Mouse (Mus musculus): ENCODE data around the gene Nudt17. TPM values are rescaled to one million over a fixed set of nuclear protein-coding genes. Genes with fewer than 3 reads are reported as not detected.

Nudt17 gene
- polyA plus RNA-seq, 1 experiment from 2014 or later: 14.3 TPM

GRCm38 (mm10) chr3:96662731-96663316, 45.5 kb downstream of the Nudt17 start:
- DNase-seq (ENCODE audit: low spot score) (no peak), ATAC-seq (ENCODE audit: insufficient read depth, low FRiP score, low TSS enrichment) (no peak)
- Histone ChIP-seq H3K9ac (ENCODE audit: low read length) (no peak overlapping the region), H3K27me3 (ENCODE audit: control insufficient read depth, insufficient read depth, low read length) (no peaks in the 10 kb centered on the region), H3K36me3 (ENCODE audit: control insufficient read depth, insufficient read depth, low read length) (no peaks in the 10 kb centered on the region), H3K4me2 (ENCODE audit: low read depth) (peak overlapping the region; percentile 45), H3K9me3 (ENCODE audit: control insufficient read depth, low read length) (no peaks in the 10 kb centered on the region), H3K27ac (ENCODE audit: low read depth, low read length) (no peak overlapping the region), H3K4me1 (ENCODE audit: control insufficient read depth, insufficient read depth, low read length) (no peaks in the 10 kb centered on the region), H3K4me3 (ENCODE audit: low read depth, low read length) (no peak overlapping the region)
- 49% methylated on average over 8 of the region's 8 CpGs for WGBS

DNA sequence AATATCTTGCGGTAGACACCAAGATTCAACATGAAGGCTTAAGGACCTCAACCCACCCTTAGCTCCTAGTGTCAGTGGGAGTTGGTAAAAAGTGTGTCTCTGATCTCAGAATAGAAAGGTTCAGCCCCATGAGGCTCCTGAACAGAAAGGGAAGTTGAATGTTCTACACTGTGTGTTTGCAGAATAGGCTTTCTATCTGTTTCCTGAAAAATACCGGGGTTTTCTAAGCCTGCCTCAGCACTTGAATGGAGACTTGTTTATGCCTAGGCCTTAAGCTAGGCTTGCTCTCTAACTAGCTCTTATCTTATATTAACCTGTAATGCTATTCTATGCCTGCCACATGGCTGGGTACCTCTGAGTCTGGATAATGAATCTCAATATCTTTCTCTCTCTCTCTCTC, 47.5 kb downstream of the Nudt17 start:
- 96% methylated on average over 2 of the region's 2 CpGs for WGBS
- DNase-seq (ENCODE audit: low spot score) (no peak), ATAC-seq (ENCODE audit: insufficient read depth, low FRiP score, low TSS enrichment) (no peak)
- Histone ChIP-seq H3K4me2 (ENCODE audit: low read depth) (no peak overlapping the region), H3K36me3 (ENCODE audit: control insufficient read depth, insufficient read depth, low read length) (no peaks in the 10 kb centered on the region), H3K27ac (ENCODE audit: low read depth, low read length) (no peak overlapping the region), H3K4me3 (ENCODE audit: low read depth, low read length) (no peak overlapping the region), H3K9me3 (ENCODE audit: control insufficient read depth, low read length) (no peaks in the 10 kb centered on the region), H3K27me3 (ENCODE audit: control insufficient read depth, insufficient read depth, low read length) (no peaks in the 10 kb centered on the region), H3K9ac (ENCODE audit: low read length) (no peak overlapping the region), H3K4me1 (ENCODE audit: control insufficient read depth, insufficient read depth, low read length) (no peaks in the 10 kb centered on the region)

Other genes starting within 250 kb of the Nudt17 start
- 3.1 and 3.6 TPM in 2 replicates for gene Hfe2, start 183.4 kb downstream of the Nudt17 start, polyA plus RNA-seq (2014; fragmentation: Nextera tagmentation; extraction: Ambion mirVana)
- 50.4 and 62.7 TPM in 2 replicates for gene Txnip, start 150.6 kb downstream of the Nudt17 start, polyA plus RNA-seq (2014; fragmentation: Nextera tagmentation; extraction: Ambion mirVana)
- gene Gm16253, start 131.6 kb downstream of the Nudt17 start, polyA plus RNA-seq (2014; fragmentation: Nextera tagmentation; extraction: Ambion mirVana): 0.46 and 0.49 TPM in 2 replicates
- 12.8 and 15.8 TPM in 2 replicates for gene Polr3gl, start 114.4 kb downstream of the Nudt17 start, polyA plus RNA-seq (2014; fragmentation: Nextera tagmentation; extraction: Ambion mirVana)
- 2.8 and 3.6 TPM in 2 replicates for gene Ankrd34a, start 111.9 kb downstream of the Nudt17 start, polyA plus RNA-seq (2014; fragmentation: Nextera tagmentation; extraction: Ambion mirVana)
- 8.0 and 8.7 TPM in 2 replicates for gene Lix1l, start 107.4 kb downstream of the Nudt17 start, polyA plus RNA-seq (2014; fragmentation: Nextera tagmentation; extraction: Ambion mirVana)
- gene Rbm8a, start 78.6 kb downstream of the Nudt17 start, polyA plus RNA-seq (2014; fragmentation: Nextera tagmentation; extraction: Ambion mirVana): 187 and 188 TPM in 2 replicates
- gene Pex11b, start 73.2 kb downstream of the Nudt17 start, polyA plus RNA-seq (2014; fragmentation: Nextera tagmentation; extraction: Ambion mirVana): 40.5 and 45.9 TPM in 2 replicates
- not detected in 2 replicates for gene Gm42957, start 73.1 kb downstream of the Nudt17 start, polyA plus RNA-seq (2014; fragmentation: Nextera tagmentation; extraction: Ambion mirVana)
- 0.72 and 0.86 TPM in 2 replicates for gene Itga10, start 63.0 kb downstream of the Nudt17 start, polyA plus RNA-seq (2014; fragmentation: Nextera tagmentation; extraction: Ambion mirVana)
- 0.11 and 0.16 TPM in 2 replicates for gene Ankrd35, start 38.4 kb downstream of the Nudt17 start, polyA plus RNA-seq (2014; fragmentation: Nextera tagmentation; extraction: Ambion mirVana)
- gene Pias3, start 12.2 kb downstream of the Nudt17 start, polyA plus RNA-seq (2014; fragmentation: Nextera tagmentation; extraction: Ambion mirVana): 30.3 and 35.2 TPM in 2 replicates
- gene Polr3c, start 19.1 kb upstream of the Nudt17 start, polyA plus RNA-seq (2014; fragmentation: Nextera tagmentation; extraction: Ambion mirVana): 38.4 and 43.7 TPM in 2 replicates
- 79.6 and 81.6 TPM in 2 replicates for gene Rnf115, start 19.1 kb upstream of the Nudt17 start, polyA plus RNA-seq (2014; fragmentation: Nextera tagmentation; extraction: Ambion mirVana)
- 0.18 TPM in 1 of 2 replicates, not detected in the other for gene Pdzk1, start 120.7 kb upstream of the Nudt17 start, polyA plus RNA-seq (2014; fragmentation: Nextera tagmentation; extraction: Ambion mirVana)
- 0.15 TPM in 1 of 2 replicates, not detected in the other for gene Cd160, start 120.8 kb upstream of the Nudt17 start, polyA plus RNA-seq (2014; fragmentation: Nextera tagmentation; extraction: Ambion mirVana)
- gene Gja5, start 196.1 kb upstream of the Nudt17 start, polyA plus RNA-seq (2014; fragmentation: Nextera tagmentation; extraction: Ambion mirVana): 3.5 and 5.7 TPM in 2 replicates
- gene Gpr89, start 196.8 kb upstream of the Nudt17 start, polyA plus RNA-seq (2014; fragmentation: Nextera tagmentation; extraction: Ambion mirVana): 34.1 and 35.9 TPM in 2 replicates
- not detected in 2 replicates for gene Gja8, start 217.5 kb upstream of the Nudt17 start, polyA plus RNA-seq (2014; fragmentation: Nextera tagmentation; extraction: Ambion mirVana)

All from neural tube, embryonic 11.5 days (tissue).